Mouse (Mus musculus) liver, adult 2 months (tissue): ENCODE data around the gene Krt75. TPM values are rescaled to one million over a fixed set of nuclear protein-coding genes. Genes with fewer than 3 reads are reported as not detected.

Source experiments
- DNase-seq: peaks from one replicate; pipeline ENCODE4 v3.0.0-alpha.2; 2011; ENCODE audit warnings: low read depth, low spot score; ENCODE audit errors: extremely low read depth
- H3K27ac ChIP-seq: fragments of 200-500 bp; replicated peaks from 2 replicates; pipeline ENCODE4 v1.5.1; 2012; ENCODE audit warnings: low read depth, mild to moderate bottlenecking, control low read depth, inconsistent platforms, low read length; ENCODE audit not compliant: insufficient read depth
- H3K27me3 ChIP-seq: fragments of 200-500 bp; 2 replicates; pipeline ENCODE4 v1.6.1; 2012; ENCODE audit warnings: mild to moderate bottlenecking, moderate library complexity, low read length, inconsistent platforms; ENCODE audit not compliant: control insufficient read depth, insufficient read depth
- H3K36me3 ChIP-seq: fragments of 200-500 bp; 2 replicates; pipeline ENCODE4 v1.6.1; 2012; ENCODE audit warnings: low read length, inconsistent platforms; ENCODE audit not compliant: control insufficient read depth, insufficient read depth
- H3K4me1 ChIP-seq: fragments of 200-500 bp; 2 replicates; pipeline ENCODE4 v1.6.1; 2011; ENCODE audit warnings: low read length; ENCODE audit not compliant: control insufficient read depth, insufficient read depth
- H3K4me3 ChIP-seq: fragments of 200-500 bp; 2 replicates; pipeline ENCODE4 v1.5.1; 2011; ENCODE audit warnings: low read depth, mild to moderate bottlenecking, control low read depth, low read length, moderate library complexity; ENCODE audit not compliant: insufficient read depth
- H3K79me2 ChIP-seq: fragments of 200-500 bp; 2 replicates; pipeline ENCODE4 v1.6.1; 2012; ENCODE audit warnings: inconsistent platforms, mild to moderate bottlenecking, low read length, moderate library complexity; ENCODE audit not compliant: control insufficient read depth, insufficient read depth
- H3K9ac ChIP-seq: fragments of 200-500 bp; 2 replicates; pipeline ENCODE4 v1.6.1; 2012; ENCODE audit warnings: low read depth, mild to moderate bottlenecking, control low read depth, inconsistent platforms, low read length
- CTCF ChIP-seq: fragments of 200-500 bp; IDR thresholded peaks from 2 replicates; pipeline ENCODE4 v1.5.1; 2011; ENCODE audit warnings: low read depth, low read length, control low read depth
- POLR2A ChIP-seq: fragments of 200-500 bp; IDR thresholded peaks from 2 replicates; pipeline ENCODE4 v1.6.1; 2011; ENCODE audit warnings: low read length, control low read depth; ENCODE audit not compliant: insufficient read depth; ENCODE audit errors: extremely low read depth
- WGBS: fragments of 180-500 bp; shearing (Covaris S2); methylation state at CpG from one replicate; pipeline ENCODE4 v1.1.7; 2018; 5-methylcytosine and 5-hydroxymethylcytosine counted together
- polyA plus RNA-seq: library from polyadenylated mRNA; depleted of rRNA; stranded (reverse); fragments of >200 nt; gene quantifications from 2 replicates; pipeline ENCODE4 v1.2.3, GENCODE M21; 2012; rRNA removed
- total RNA-seq: library from RNA; depleted of rRNA; stranded (reverse); fragments of >200 nt; gene quantifications from 2 replicates; pipeline ENCODE4 v1.2.3, GENCODE M21; 2014; rRNA removed

Krt75 gene
- total RNA-seq (not detected in 2 replicates), polyA plus RNA-seq (not detected in 2 replicates)

DNA sequence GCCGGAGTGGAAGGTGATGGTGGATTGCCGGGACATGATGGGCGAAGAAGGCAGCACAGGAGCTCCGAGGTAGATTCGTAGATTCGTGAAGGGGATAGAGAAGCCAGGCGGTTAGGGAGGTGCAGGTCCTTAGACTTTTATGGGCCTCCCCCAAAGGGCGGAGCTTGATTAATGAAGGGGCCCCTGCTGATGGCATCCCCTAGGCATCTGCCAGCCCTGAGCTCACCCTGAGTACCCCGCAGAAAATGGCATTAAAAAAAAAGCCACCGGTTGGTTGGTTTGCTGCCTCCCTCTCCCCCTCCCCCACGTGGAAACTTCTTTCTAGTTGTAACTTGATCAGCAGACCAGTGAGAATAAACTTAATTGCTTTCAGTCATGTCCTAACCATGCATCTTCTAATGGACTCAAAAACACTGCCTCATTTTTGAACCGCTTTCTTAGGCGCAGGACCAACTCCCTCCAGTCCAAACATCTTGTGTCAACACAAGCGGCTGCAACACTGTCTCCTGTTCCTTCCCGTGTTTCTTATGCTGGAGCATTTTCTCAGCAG, at the start of gene Krt75:
Gene Krt75, minus strand, starts transcription at position 109 of the 550 bp plus-strand sequence.
- TF ChIP-seq POLR2A (no peak), CTCF (no peak)
- H3K27me3 ChIP-seq: no peaks in the 10 kb centered on the region
- no peaks in the 10 kb centered on the region for H3K4me1 ChIP-seq
- WGBS: 63% methylated on average over 15 of the region's 15 CpGs
- no peak within 1 kb of the TSS for H3K9ac ChIP-seq
- no peak within 1 kb of the TSS for H3K27ac ChIP-seq
- H3K36me3 ChIP-seq: no peaks in the 10 kb centered on the region
- no peak for DNase-seq
- no peaks in the 10 kb centered on the region for H3K79me2 ChIP-seq
- H3K4me3 ChIP-seq: no peak within 1 kb of the TSS

DNA sequence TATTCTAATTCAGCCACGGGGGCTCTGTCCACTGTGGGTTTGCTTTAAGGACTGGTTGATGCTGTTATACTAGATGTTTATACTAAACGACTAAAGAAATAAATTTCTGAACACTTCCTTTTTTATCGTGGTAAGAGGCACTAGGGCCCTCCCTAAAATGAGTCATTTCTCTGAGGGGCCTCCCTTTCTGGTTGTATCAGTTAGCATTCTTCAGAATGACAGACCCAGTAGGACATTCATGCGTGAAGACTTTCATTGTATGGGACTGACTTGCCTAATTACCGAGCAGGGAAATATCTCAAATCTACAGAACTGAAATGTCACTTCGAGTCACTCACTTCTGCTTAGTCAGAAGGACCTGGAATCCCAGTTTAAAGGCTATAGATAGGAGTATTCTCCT, 25.4 kb upstream of the Krt75 start:
- Histone ChIP-seq H3K27ac (no peak overlapping the region), H3K4me3 (no peak overlapping the region), H3K79me2 (no peaks in the 10 kb centered on the region), H3K36me3 (no peaks in the 10 kb centered on the region), H3K4me1 (no peaks in the 10 kb centered on the region), H3K9ac (no peak overlapping the region), H3K27me3 (no peaks in the 10 kb centered on the region; the same call in 1 of the 2 replicates)
- no peak for TF ChIP-seq CTCF
- TF ChIP-seq POLR2A: no peak
- 62% methylated on average over 6 of the region's 6 CpGs for WGBS
- DNase-seq: no peak

DNA sequence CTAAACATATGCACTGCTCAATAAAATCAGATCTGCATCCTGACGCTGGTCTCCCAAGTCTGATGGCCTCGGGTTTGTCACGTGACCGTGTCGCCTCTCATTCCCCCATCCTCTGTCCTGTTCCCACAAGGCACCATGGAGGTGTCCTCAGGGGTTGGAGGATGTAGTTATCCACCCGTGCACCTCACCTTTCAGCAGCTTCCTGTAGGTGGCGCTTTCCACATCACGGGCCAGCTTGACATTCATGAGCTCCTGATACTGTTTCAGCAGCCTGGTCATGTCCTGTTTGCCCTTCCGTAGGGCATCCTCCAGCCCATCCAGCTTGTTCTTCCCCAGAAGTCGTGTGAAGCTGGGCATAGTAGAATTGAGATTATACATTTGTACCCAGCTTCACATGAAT, 14.5 kb upstream of the Krt75 start:
- Histone ChIP-seq H3K36me3 (no peaks in the 10 kb centered on the region), H3K27me3 (no peaks in the 10 kb centered on the region), H3K79me2 (no peaks in the 10 kb centered on the region), H3K4me1 (no peaks in the 10 kb centered on the region), H3K4me3 (no peak overlapping the region), H3K9ac (no peak overlapping the region), H3K27ac (no peak overlapping the region)
- 69% methylated on average over 10 of the region's 10 CpGs for WGBS
- TF ChIP-seq POLR2A: no peak
- peak; percentile 33; the same call in 1 of the 2 replicates for TF ChIP-seq CTCF
- no peak for DNase-seq

DNA sequence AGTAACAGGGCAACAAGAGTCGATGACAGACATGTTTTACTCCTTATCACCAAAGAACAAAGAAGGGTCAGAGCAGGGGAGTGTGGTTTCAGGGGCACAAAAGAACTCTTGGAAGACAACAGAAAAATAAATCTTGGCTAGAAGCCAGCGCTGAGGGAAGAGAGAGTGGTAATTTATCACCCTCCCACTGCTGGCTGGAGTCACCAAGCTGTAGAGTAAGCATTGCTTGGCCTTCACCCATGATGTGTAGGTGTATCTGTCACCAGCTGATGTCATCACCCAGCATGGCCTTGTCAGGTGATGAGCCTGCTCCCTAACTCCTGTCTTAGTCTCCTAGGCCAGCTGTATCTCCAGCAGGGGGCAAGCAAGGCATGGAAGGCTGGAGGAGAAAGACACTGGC, 10.8 kb upstream of the Krt75 start:
- no peak overlapping the region for H3K9ac ChIP-seq
- H3K4me3 ChIP-seq: no peak overlapping the region
- H3K36me3 ChIP-seq: no peaks in the 10 kb centered on the region
- no peak for DNase-seq
- H3K27me3 ChIP-seq: no peaks in the 10 kb centered on the region
- no peaks in the 10 kb centered on the region for H3K4me1 ChIP-seq
- no peaks in the 10 kb centered on the region for H3K79me2 ChIP-seq
- H3K27ac ChIP-seq: no peak overlapping the region
- 33% methylated on average over 2 of the region's 2 CpGs for WGBS
- TF ChIP-seq CTCF (no peak), POLR2A (no peak)

DNA sequence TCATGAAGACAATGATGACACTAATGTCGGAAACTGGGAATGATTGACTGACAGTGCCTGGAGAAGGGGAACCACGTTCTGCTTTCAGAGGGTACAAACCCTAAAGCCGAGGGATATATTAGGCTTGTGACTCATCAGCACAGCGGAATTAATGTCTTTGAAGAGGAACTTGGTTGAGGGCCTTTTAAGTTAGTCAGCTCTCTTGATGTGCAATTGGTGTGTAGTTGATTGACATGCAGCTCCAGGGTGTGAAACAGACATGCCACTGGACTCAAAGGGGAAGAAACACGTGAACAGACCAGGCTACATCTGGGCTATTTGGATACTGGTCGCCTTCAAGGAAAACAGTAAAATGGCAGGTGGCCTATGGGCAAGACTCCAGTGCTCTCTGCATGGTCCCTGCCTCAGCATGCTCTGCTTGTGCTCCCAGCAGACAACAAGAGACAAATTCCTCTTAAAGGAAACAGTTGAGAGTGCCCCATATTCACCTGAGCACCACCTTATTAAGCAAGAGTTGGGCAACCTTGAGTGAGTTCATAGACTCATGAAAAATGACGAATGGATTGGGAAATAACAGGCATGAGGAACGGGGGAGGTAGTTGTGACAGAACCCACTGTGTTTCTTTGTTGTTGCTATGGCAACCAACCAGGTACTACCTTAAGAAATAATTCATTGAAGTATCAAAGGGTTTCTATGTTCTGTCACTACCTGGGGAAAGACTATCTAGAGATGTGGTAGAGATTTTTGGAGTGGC, 9.7 kb upstream of the Krt75 start:
- Histone ChIP-seq H3K36me3 (no peaks in the 10 kb centered on the region), H3K4me3 (no peak overlapping the region), H3K4me1 (no peaks in the 10 kb centered on the region), H3K27me3 (no peaks in the 10 kb centered on the region), H3K27ac (no peak overlapping the region), H3K79me2 (no peaks in the 10 kb centered on the region), H3K9ac (no peak overlapping the region)
- DNase-seq: no peak
- TF ChIP-seq POLR2A (no peak), CTCF (no peak)
- 61% methylated on average over 8 of the region's 8 CpGs for WGBS

DNA sequence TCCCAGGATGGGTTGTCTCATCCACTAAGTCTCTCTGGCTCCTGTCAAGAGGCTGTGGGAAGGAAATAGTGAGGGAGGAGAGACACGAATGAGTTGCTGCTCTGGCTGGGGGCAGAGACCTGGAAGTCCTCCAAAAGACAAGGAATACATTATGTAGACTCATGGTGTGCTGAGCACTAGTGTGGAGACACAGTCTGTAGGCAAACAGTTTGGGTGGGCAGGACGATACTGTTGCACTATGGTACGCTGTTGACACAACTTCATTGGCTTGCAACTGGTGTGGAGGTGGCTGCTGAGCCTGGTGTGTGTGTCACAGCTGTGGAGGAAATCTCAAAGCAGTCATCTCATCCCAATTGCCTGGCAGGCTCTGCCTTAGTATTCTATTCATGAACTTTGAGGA, 8.0 kb upstream of the Krt75 start:
- WGBS: 63% methylated on average over 3 of the region's 3 CpGs
- no peak for DNase-seq
- Histone ChIP-seq H3K27ac (no peak overlapping the region), H3K27me3 (no peaks in the 10 kb centered on the region), H3K4me3 (no peak overlapping the region), H3K9ac (no peak overlapping the region), H3K36me3 (no peaks in the 10 kb centered on the region), H3K4me1 (no peaks in the 10 kb centered on the region), H3K79me2 (no peaks in the 10 kb centered on the region)
- TF ChIP-seq POLR2A (no peak), CTCF (no peak)
